Mouse (Mus musculus): ENCODE measurements at regions not wholly inside any gene's neighbourhood (a gene's known extent, or its start where the extent isn't known, plus 50 kb on each side); places are given as distances from the start of the nearest gene placed in this dataset.
"Not testable (repeated sequence)": the region's sequence is repeated elsewhere in the genome, so short reads cannot be mapped to it uniquely, and the experiment has no call there.

- DNase-seq (ENCODE audit: low spot score in 2 of 2) = no peak
Measured at GRCm38 (mm10) chr3:56981305-56981660, 320.5 kb downstream of the Tm4sf1 start.

GRCm38 (mm10) chr3:56980593-56981304 is 321.0 kb downstream of the Tm4sf1 start:
- no peak for DNase-seq (ENCODE audit: low spot score in 2 of 2)

GRCm38 (mm10) chr3:56966008-56966407 is 335.8 kb downstream of the Tm4sf1 start:
- DNase-seq (ENCODE audit: low spot score in 2 of 2) = no peak

GRCm38 (mm10) chr3:56965444-56965843 is 336.3 kb downstream of the Tm4sf1 start:
- DNase-seq (ENCODE audit: low spot score in 2 of 2) = no peak

- DNase-seq (ENCODE audit: low spot score in 2 of 2) = no peak
Measured at GRCm38 (mm10) chr3:56964156-56964555, 337.6 kb downstream of the Tm4sf1 start.

- DNase-seq (ENCODE audit: low spot score in 2 of 2) = peak; percentile 21
Measured at GRCm38 (mm10) chr3:56963251-56963650, 338.5 kb downstream of the Tm4sf1 start.

- DNase-seq (ENCODE audit: low spot score in 2 of 2) = peak; percentile 62 to 73
Measured at GRCm38 (mm10) chr3:56962248-56963013, 339.4 kb downstream of the Tm4sf1 start.

- no peak for DNase-seq (ENCODE audit: low spot score in 2 of 2)
Measured at GRCm38 (mm10) chr3:56956978-56957377, 344.8 kb downstream of the Tm4sf1 start.

- DNase-seq (ENCODE audit: low spot score in 2 of 2) = no peak
Measured at GRCm38 (mm10) chr3:56955799-56956121, 346.0 kb downstream of the Tm4sf1 start.

GRCm38 (mm10) chr3:56955098-56955798 is 346.5 kb downstream of the Tm4sf1 start:
- no peak for DNase-seq (ENCODE audit: low spot score in 2 of 2)

- not testable (repeated sequence) for DNase-seq (ENCODE audit: low spot score in 2 of 2)
Measured at GRCm38 (mm10) chr3:56942557-56942956, 359.2 kb downstream of the Tm4sf1 start.

- not testable (repeated sequence) for DNase-seq (ENCODE audit: low spot score in 2 of 2)
Measured at GRCm38 (mm10) chr3:56928940-56929339, 372.8 kb downstream of the Tm4sf1 start.

GRCm38 (mm10) chr3:56898491-56898890 is 403.3 kb downstream of the Tm4sf1 start:
- DNase-seq (ENCODE audit: low spot score in 2 of 2) = no peak

GRCm38 (mm10) chr3:56877062-56877461 is 424.7 kb downstream of the Tm4sf1 start:
- no peak for DNase-seq (ENCODE audit: low spot score in 2 of 2)

GRCm38 (mm10) chr3:56863591-56863990 is 438.2 kb downstream of the Tm4sf1 start:
- no peak for DNase-seq (ENCODE audit: low spot score in 2 of 2)

GRCm38 (mm10) chr3:56859841-56860240 is 441.9 kb downstream of the Tm4sf1 start:
- no peak for DNase-seq (ENCODE audit: low spot score in 2 of 2)

- no peak for DNase-seq (ENCODE audit: low spot score in 2 of 2)
Measured at GRCm38 (mm10) chr3:56845462-56845770, 456.4 kb downstream of the Tm4sf1 start.

- DNase-seq (ENCODE audit: low spot score in 2 of 2) = no peak
Measured at GRCm38 (mm10) chr3:56844681-56845461, 456.9 kb downstream of the Tm4sf1 start.

- DNase-seq (ENCODE audit: low spot score in 2 of 2) = no peak
Measured at GRCm38 (mm10) chr3:56837176-56837575, 464.6 kb downstream of the Tm4sf1 start.

- DNase-seq (ENCODE audit: low spot score in 2 of 2) = no peak
Measured at GRCm38 (mm10) chr3:56830315-56831097, 471.3 kb downstream of the Tm4sf1 start.

- DNase-seq (ENCODE audit: low spot score in 2 of 2) = no peak
Measured at GRCm38 (mm10) chr3:56824157-56824556, 477.6 kb downstream of the Tm4sf1 start.

Data from left cerebral cortex, adult 18-20 months (tissue).